Mouse (Mus musculus) spleen, adult 2 months (tissue): ENCODE measurements around the gene Abca14. TPM values are rescaled to one million over a fixed set of nuclear protein-coding genes. Genes with fewer than 3 reads are reported as not detected.

Source experiments
- DNase-seq, 2 experiments: peaks; one replicate each; pipeline versions ENCODE4 v3.0.0 to v3.0.0-alpha.2; 2012 to 2021; ENCODE audit warnings: low spot score in 2 of 2, low read depth in 1 of 2
- H3K27ac ChIP-seq: fragments of 200-500 bp; 2 replicates; pipeline ENCODE4 v1.5.1; 2012; ENCODE audit warnings: low read length, inconsistent platforms; ENCODE audit not compliant: insufficient read depth
- H3K27me3 ChIP-seq: fragments of 200-500 bp; 2 replicates; pipeline ENCODE4 v1.6.1; 2012; ENCODE audit warnings: mild to moderate bottlenecking, moderate library complexity, low read length, inconsistent platforms; ENCODE audit not compliant: control insufficient read depth, insufficient read depth
- H3K36me3 ChIP-seq: fragments of 200-500 bp; 2 replicates; pipeline ENCODE4 v1.6.1; 2012; ENCODE audit warnings: mild to moderate bottlenecking, low read length, inconsistent platforms; ENCODE audit not compliant: control insufficient read depth, insufficient read depth
- H3K4me1 ChIP-seq: fragments of 200-500 bp; 2 replicates; pipeline ENCODE4 v1.6.1; 2011; ENCODE audit warnings: inconsistent platforms; ENCODE audit not compliant: control insufficient read depth, insufficient read depth, insufficient read length
- H3K4me3 ChIP-seq: fragments of 200-500 bp; 2 replicates; pipeline ENCODE4 v1.5.1; 2011; ENCODE audit warnings: mild to moderate bottlenecking, inconsistent platforms; ENCODE audit not compliant: insufficient read depth, insufficient read length; ENCODE audit errors: extremely low read depth
- CTCF ChIP-seq: fragments of 200-500 bp; IDR thresholded peaks from 2 replicates; pipeline ENCODE4 v1.5.1; 2011; ENCODE audit warnings: mild to moderate bottlenecking, inconsistent platforms; ENCODE audit not compliant: insufficient read depth, insufficient read length, insufficient replicate concordance; ENCODE audit errors: extremely low read depth
- POLR2A ChIP-seq: fragments of 200-500 bp; IDR thresholded peaks from 2 replicates; pipeline ENCODE4 v1.6.1; 2011; ENCODE audit warnings: low read depth, low read length, inconsistent platforms
- WGBS: fragments of 180-500 bp; shearing (Covaris S2); methylation state at CpG from one replicate; pipeline ENCODE4 v1.1.7; 2018; 5-methylcytosine and 5-hydroxymethylcytosine counted together
- polyA plus RNA-seq: library from polyadenylated mRNA; depleted of rRNA; stranded (reverse); fragments of >200 nt; gene quantifications from 2 replicates; pipeline ENCODE4 v1.2.3, GENCODE M21; 2012

Gene Abca14
- polyA plus RNA-seq, 1 experiment, result not detected

GRCm38 (mm10) chr7:120201771-120202170 is 2.0 kb upstream of the Abca14 start, which contains the start of gene Crym:
TSS of gene Crym (minus strand) at chr7:120202111.
- TF ChIP-seq POLR2A, result no peak
- H3K4me1 ChIP-seq, result no peaks in the 10 kb centered on the region
- no peak within 1 kb of the TSS for H3K27ac ChIP-seq
- no peak for DNase-seq
- H3K27me3 ChIP-seq, result no peaks in the 10 kb centered on the region
- no peak within 1 kb of the TSS for H3K4me3 ChIP-seq
- 14% methylated on average over 26 of the region's 26 CpGs for WGBS
- H3K36me3 ChIP-seq, result no peaks in the 10 kb centered on the region

GRCm38 (mm10) chr7:120205989-120206388 is 2.2 kb downstream of the Abca14 start:
- Histone ChIP-seq H3K36me3 (no peaks in the 10 kb centered on the region), H3K4me1 (no peaks in the 10 kb centered on the region), H3K27ac (no peak overlapping the region), H3K27me3 (no peaks in the 10 kb centered on the region), H3K4me3 (no peak overlapping the region)
- DNase-seq, result no peak
- TF ChIP-seq CTCF (no peak), POLR2A (no peak)
- 25% methylated on average over 9 of the region's 9 CpGs for WGBS

- no peaks in the 10 kb centered on the region for H3K36me3 ChIP-seq
- no peaks in the 10 kb centered on the region for H3K4me1 ChIP-seq
- no peak overlapping the region for H3K27ac ChIP-seq
- no peak overlapping the region for H3K4me3 ChIP-seq
- no peak for DNase-seq
- TF ChIP-seq POLR2A (no peak), CTCF (no peak)
- H3K27me3 ChIP-seq, result no peaks in the 10 kb centered on the region
Measured at GRCm38 (mm10) chr7:120228541-120228940, 24.8 kb downstream of the Abca14 start.

- TF ChIP-seq CTCF (no peak), POLR2A (no peak)
- Histone ChIP-seq H3K36me3 (no peaks in the 10 kb centered on the region), H3K4me1 (no peaks in the 10 kb centered on the region), H3K27me3 (no peaks in the 10 kb centered on the region), H3K27ac (no peak overlapping the region), H3K4me3 (no peak overlapping the region)
- no peak for DNase-seq
Measured at GRCm38 (mm10) chr7:120241092-120241491, 37.3 kb downstream of the Abca14 start.

GRCm38 (mm10) chr7:120271135-120271991 is 67.6 kb downstream of the Abca14 start:
- Histone ChIP-seq H3K4me3 (no peak overlapping the region), H3K27ac (no peak overlapping the region), H3K36me3 (no peaks in the 10 kb centered on the region), H3K27me3 (no peaks in the 10 kb centered on the region), H3K4me1 (no peaks in the 10 kb centered on the region)
- 75% methylated on average over 7 of the region's 7 CpGs for WGBS
- TF ChIP-seq POLR2A (no peak), CTCF (no peak)
- no peak for DNase-seq

- TF ChIP-seq POLR2A (no peak), CTCF (no peak)
- Histone ChIP-seq H3K4me1 (no peaks in the 10 kb centered on the region), H3K36me3 (no peaks in the 10 kb centered on the region), H3K27me3 (no peaks in the 10 kb centered on the region), H3K4me3 (no peak overlapping the region), H3K27ac (no peak overlapping the region)
- 89% methylated on average over 7 of the region's 7 CpGs for WGBS
- no peak for DNase-seq
Measured at GRCm38 (mm10) chr7:120272110-120272509, 68.3 kb downstream of the Abca14 start.

GRCm38 (mm10) chr7:120285286-120285685 is 81.5 kb downstream of the Abca14 start:
- H3K4me1 ChIP-seq, result no peaks in the 10 kb centered on the region
- no peak overlapping the region for H3K4me3 ChIP-seq
- no peaks in the 10 kb centered on the region for H3K36me3 ChIP-seq
- TF ChIP-seq CTCF (no peak), POLR2A (no peak)
- H3K27me3 ChIP-seq, result no peaks in the 10 kb centered on the region
- DNase-seq, result no peak
- 71% methylated on average over 3 of the region's 3 CpGs for WGBS
- H3K27ac ChIP-seq, result no peak overlapping the region
